Mouse (Mus musculus) T-helper 2 cell (primary cell): Measurements from ENCODE around the gene Ibtk.
"Not testable (repeated sequence)": the region's sequence is repeated elsewhere in the genome, so short reads cannot be mapped to it uniquely, and the experiment has no call there.

Experiments
- in situ Hi-C: fragments of 300-600 bp; cut with MboI, MseI; formaldehyde crosslinking; loops from one replicate; pipeline ENCODE4 v1.15.1; 2025; ENCODE audit warnings: high pct_unique_total_duplicates

Ibtk gene

DNA sequence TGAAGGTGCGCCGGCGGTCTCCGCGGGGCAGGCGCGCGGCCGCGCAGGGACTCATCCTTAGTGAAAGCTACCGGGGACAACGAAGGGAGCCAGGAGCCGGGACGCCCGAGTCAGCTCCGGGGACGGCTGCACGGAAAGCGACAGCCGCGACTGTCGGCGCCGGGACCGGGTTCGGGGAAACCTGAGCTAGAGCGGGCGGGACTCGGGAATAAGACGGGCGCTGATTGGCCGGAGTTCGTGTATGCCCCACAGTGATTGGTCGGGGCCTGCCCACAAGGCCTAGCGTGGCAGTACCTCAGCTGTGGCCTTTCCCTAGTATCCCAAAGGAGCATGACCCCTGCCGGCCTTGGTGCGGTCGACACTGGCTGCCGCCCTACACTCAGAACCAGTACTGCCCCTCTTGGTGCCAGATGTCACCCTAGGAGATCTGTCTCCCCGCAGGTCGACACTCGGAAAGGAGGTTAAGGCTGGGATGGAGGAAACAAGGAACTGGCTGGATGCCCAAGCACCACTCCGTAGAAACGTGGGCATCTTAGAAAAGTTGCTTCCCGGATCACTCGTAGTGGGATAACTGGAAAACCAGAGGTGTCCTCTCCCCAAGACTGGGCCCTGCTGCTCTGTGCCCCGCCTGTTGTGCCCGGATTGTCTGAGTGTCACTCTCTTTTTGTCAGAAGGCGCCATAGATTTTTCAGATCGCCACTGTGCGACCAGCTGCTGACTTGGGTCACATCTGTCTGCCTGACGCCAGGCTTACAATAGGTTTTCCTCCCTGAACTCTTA lies at the start of gene Ibtk:
TSS of gene Ibtk (minus strand) at position 193 of the 780 bp plus-strand sequence.
- in situ Hi-C loops = no loop called here

DNA sequence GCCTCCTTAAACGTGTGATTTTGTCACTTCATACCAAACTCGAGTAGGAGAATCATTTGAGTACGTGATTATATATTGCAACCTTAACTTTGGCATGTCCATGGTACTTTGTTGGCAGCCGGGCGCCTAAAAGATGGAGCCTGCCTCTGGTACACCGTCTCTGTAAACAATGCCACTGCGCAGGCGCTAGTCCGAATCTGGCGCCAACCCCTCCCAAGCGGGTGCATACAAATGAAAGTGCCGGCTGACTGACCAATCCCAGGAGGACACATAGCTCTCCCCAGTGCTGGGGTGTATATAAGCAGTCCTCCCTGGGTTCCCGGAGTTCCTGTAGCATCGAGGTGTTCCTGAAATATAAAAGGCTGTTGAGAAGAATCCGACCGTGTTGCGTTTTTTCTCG lies 42.4 kb upstream of the Ibtk start:
- in situ Hi-C loops = not testable (repeated sequence)

GRCm38 (mm10) chr9:85780249-85780648 lies 31.1 kb upstream of the Ibtk start:
- in situ Hi-C loops = loop anchor here (5.0 kb wide), 1 partner anchor 667 kb away; no protein-coding TSS in a partner anchor

- in situ Hi-C loops = no loop called here
These were observed 30.3 kb upstream of the Ibtk start for GRCm38 (mm10) chr9:85779458-85779857.

DNA sequence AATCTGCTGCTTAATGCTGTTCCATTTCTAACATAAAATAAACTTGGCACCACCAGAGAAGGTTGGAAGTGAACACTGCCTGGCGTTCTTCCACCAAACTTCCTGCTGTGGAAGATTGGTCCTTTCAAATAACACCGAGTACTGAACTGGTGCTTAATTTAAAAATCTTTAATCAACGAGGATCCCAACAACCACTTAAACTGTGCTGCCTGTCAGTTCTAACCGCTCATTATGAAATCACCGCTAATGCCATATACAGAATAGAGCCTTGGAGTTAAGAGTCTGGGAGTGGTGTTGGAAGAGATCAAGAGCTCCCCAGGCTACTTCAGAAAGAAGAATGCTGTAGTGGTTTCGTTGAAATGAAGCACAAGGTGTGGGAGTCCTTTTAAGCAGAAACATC lies 28.4 kb upstream of the Ibtk start:
- in situ Hi-C loops = no loop called here

DNA sequence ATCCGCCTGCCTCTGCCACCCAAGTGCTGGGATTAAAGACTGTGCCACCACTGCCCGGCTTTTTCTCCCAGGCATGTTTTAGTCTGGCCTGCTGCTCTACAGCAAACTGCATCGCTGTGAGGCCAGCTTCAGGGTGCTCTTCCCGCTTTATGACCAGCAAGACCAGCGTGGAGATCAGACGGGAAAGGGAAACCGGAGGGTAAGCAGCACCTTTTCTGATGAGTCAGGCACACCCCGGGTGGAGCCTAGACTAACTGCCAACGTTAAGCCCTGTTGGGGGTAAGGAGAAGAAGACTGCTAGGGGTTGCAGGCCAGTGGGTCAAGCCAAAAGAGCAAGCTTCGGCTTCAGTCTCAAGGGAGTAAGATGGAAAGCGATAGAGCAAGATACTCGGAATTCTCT lies 23.1 kb upstream of the Ibtk start:
- in situ Hi-C loops = no loop called here

DNA sequence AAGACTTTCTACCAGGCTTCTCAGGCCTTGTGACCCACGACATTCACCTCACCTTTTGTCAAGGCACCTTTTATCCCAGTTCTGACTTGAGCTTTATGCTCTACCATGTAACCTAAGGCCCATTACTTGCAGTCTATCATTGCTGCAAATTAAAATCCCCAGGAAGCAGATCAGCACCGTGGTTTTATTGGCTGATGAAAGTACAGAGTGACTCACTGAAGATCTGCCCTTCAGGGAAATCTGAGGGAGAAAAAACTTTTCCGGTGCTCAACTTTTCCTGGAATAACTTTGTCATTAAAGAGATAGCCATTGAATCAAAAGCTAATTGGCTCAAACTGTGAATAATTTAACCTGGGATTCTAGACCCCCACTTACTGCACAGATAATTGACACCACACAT lies 22.3 kb upstream of the Ibtk start:
- in situ Hi-C loops = no loop called here

DNA sequence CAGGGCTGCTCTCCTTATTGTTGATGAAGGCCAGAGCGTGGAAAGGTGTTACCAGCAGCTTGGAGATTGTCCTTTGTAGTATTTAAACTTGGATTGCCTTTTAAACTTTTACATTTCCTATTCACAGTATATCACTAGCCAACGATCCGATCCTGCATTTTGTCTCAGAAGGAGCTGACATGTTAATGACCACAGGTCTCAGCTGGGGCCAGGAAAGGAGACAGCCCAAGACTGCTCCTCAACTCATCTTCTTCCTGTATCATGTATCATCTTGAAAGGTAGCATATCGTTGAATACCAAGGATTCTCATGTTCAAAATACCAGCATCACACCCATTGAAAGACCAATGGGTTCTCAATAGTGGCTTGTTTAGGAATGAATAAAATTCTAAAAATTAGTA lies 21.2 kb upstream of the Ibtk start:
- in situ Hi-C loops = no loop called here

- in situ Hi-C loops = no loop called here
These were observed 20.1 kb upstream of the Ibtk start for GRCm38 (mm10) chr9:85769057-85769789.

GRCm38 (mm10) chr9:85767255-85767654 lies 18.1 kb upstream of the Ibtk start:
- in situ Hi-C loops = no loop called here

DNA sequence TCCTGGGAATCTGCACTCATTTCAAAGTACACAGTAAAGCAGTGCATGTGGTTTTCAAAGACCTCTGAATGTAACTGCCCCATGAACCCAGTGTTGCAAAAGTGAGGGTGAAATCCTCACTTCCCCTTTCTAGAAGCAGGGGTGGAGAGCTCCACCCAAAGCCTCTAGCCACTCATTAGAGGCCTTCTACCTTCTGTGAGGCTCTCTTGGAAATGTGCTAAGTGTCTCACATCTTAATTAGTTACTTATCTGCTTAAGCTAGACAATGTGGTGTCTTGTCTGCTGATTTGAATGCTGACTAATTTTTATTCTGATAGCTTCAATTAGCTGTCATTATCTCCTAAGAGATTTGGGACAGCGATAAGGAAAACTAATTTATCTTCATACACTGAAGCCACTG lies 13.3 kb upstream of the Ibtk start:
- in situ Hi-C loops = no loop called here

GRCm38 (mm10) chr9:85750797-85751196 lies 1.7 kb upstream of the Ibtk start:
- in situ Hi-C loops = no loop called here

GRCm38 (mm10) chr9:85749922-85750509 lies 882 bp upstream of the Ibtk start:
- in situ Hi-C loops = no loop called here

DNA sequence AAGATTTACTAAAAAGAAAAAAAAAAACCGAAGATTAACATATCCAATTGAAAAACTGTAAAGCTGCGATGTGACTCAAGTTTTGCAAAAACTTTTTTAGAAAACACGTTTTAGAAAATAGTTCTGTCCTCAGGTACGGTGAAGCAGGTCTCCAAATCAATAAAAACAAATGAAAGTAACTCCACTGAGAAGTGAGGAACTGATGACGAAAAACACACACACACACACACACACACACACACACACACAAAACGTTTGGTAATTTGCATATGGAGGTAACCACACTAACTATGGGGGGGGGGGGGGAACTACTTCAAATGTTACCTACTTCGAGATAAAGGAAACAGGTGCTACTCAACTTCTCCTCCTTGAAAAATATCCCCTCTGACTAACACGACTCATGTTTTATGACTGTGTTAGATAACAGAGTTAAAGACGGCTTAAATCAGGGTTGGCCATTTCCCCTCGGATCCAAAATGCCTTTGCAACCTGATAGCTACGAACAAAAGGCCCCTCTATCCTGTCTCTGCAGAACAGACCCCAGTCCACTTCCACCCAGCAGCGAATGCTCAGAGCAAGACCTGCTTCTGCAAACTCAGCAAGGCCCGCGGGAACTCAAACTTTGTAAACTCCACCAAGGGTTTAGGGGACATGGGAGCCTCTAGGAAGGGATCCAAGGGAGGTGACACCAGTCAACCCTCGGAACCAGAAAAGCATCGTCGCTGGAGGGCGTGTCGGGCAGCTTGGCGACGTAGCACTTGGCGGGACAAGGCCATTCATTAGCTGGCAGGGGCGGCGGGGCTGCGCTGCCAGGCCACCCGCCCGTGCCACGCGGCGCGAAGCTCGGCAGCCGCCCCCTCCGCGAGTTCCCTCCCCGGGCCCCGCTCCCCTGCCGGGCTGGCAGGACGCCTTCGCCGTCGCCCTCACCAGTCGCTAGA lies 661 bp downstream of the Ibtk start:
- in situ Hi-C loops = no loop called here

DNA sequence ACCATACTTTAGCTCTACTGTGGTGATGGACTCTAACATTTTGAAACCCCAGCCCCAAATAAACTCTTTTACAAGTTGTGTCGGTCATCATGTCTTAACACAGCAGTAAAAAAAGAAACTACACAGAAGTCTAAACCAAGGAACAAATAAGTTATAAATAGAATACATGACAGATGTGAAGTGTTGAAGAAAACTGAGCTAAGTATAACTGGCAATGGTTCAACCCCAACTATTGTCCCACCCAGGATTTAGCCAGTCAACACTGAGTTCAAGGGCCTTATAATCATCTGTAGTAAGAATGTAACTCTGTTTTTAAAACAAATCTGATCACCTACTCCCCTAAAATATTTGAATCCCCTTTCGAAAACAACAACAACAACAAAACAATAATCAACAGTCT lies 3.6 kb downstream of the Ibtk start:
- in situ Hi-C loops = no loop called here

- in situ Hi-C loops = no loop called here
These were observed 5.8 kb downstream of the Ibtk start for GRCm38 (mm10) chr9:85743358-85743757.

GRCm38 (mm10) chr9:85742107-85742506 lies 7.0 kb downstream of the Ibtk start:
- in situ Hi-C loops = no loop called here

- in situ Hi-C loops = loop anchor here (10.0 kb wide), 1 partner anchor 1894 kb away; no protein-coding TSS in a partner anchor
These were observed 9.9 kb downstream of the Ibtk start for GRCm38 (mm10) chr9:85739279-85739678.

- in situ Hi-C loops = loop anchor here (10.0 kb wide), 1 partner anchor 1890 kb away; no protein-coding TSS in a partner anchor
These were observed 14.3 kb downstream of the Ibtk start for GRCm38 (mm10) chr9:85734821-85735220.

- in situ Hi-C loops = loop anchor here (25.0 kb wide), 1 partner anchor 1513 kb away; no protein-coding TSS in a partner anchor
These were observed 25.1 kb downstream of the Ibtk start for GRCm38 (mm10) chr9:85724078-85724477.

- in situ Hi-C loops = loop anchor here (25.0 kb wide), 1 partner anchor 1520 kb away; no protein-coding TSS in a partner anchor
These were observed 31.8 kb downstream of the Ibtk start for GRCm38 (mm10) chr9:85717336-85717735.
